Mouse (Mus musculus): ENCODE results near the gene Ppp6r3.

DNA sequence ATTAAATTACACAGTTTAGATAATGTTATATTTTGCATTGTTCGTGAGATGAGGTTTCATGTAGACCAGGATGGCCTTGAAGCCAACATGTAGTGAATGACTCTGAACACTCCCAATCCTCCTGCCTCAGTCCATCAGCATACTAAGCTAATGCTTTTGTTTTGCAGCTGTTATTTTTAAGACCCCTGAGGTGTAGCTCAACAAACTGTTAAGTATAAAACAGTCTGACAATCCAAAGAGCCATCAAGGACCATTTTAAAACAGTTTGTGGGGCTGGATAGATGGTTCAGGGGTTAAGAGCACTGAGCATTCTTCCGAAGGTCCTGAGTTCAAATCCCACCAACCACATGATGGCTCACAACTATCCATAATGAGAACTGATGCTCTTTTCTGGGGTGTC is 13.3 kb downstream of the Ppp6r3 start:
- TF ChIP-seq POLR2A (IDR thresholded peaks at IDR 0.05; ENCODE audit: control insufficient read depth, extremely low read depth, insufficient read depth, low read length, poor library complexity) (no peak), CTCF (IDR thresholded peaks at IDR 0.05; ENCODE audit: borderline replicate concordance, control insufficient read depth, extremely low read depth, insufficient read depth, low read length, poor library complexity) (no peak)

Data from thymus, adult 2 months (tissue).